Mouse (Mus musculus) mouse embryonic stem cell (cell line): ENCODE results near the gene Fam131a.
"Not testable (repeated sequence)": the region's sequence is repeated elsewhere in the genome, so short reads cannot be mapped to it uniquely, and the experiment has no call there.

Experiments
- in situ Hi-C, 2 experiments: fragments of 300-500 bp; cut with MboI; formaldehyde crosslinking; loops; 1 replicate in 1 of 2; 3 replicates in 1 of 2; pipeline ENCODE4 v1.14.3; 2019 to 2020; ENCODE audit warnings: low sequenced_read_pairs in 2 of 2, low pct_unique_long_range_greater_than_20kb in 1 of 2, mixed read lengths in 1 of 2; ENCODE audit not compliant: unreplicated experiment in 1 of 2

Fam131a gene

DNA sequence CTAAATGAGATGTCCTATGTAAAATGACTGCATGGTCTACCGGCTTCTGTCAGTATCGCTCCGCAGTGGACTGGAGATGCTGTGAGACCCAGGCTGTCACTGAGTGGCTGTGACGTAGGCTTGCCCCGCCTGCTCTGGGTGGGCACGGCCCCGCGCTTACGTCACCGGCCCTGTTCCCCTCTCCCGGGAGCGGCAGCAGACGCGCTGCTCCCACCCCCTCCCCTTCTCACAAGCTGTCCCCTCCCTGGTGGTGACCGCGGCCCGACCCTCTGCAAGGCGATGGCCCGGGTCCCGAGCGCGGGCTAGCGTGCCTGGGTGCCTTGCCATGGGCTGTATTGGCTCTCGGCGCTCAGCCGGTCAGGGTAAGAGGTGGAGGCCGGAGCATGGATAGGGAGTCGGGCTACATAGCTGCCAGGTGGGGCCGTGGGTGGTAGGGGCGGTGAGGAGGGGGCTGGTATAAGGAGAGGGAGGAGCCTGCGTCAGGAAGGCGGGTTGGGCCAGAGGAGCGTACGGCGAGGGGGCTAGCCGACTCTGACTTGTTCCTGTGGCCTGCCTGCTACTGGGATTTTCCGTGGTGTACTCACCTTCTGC lies at the start of gene Fam131a:
Gene Fam131a, plus strand, starts transcription at position 131 of the 591 bp plus-strand sequence.
- in situ Hi-C loops, result no loop called here

- in situ Hi-C loops, result loop anchor here in 1 of 2 experiments (10.0 kb wide), 1 partner anchor 139 kb away; no protein-coding TSS in a partner anchor
Observed at GRCm38 (mm10) chr16:20643911-20644310, 49.1 kb upstream of the Fam131a start.

DNA sequence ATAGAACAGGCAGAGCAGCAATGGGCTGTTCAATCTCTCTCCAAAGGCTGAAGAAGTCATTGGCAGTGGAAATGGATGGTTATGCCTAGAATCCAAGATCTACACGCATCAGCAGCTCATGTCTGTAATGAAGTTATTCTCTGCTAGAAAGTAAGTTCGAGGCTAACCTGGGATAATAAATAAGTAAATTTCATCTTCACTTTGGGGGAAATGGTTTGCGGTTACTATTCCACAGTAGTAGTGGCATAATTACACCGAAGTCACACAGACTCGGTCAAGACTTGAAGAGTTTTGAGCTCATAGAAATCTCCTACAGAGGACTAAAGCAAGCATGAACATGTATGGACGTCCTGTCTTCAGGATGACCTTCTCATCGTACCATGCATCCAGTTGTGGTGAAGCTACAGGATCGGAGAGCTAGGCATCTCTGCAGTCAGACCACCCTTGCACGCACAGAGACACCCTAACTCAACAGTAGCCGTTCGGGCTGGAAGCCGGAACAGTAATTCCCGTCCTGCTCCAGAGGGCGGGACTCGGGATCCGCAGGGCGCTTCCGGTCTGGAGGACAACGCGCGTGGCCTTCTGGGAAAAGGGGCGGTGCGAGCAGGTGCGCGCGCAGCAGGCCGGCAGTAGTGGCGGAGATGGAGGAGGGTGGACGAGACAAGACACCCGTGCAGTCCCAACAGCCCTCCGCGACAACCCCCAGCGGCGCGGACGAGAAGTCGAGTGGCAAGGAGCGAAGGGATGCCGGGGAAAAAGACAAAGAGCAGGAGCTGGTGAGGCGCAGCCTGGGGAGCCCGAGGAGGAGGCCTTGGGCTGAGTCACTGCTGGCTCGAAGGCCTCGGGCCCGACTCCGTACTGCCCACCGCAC lies 41.7 kb upstream of the Fam131a start, which contains the start of gene Psmd2:
Gene Psmd2, plus strand, starts transcription at position 577 of the 871 bp plus-strand sequence.
- in situ Hi-C loops, result no loop called here

DNA sequence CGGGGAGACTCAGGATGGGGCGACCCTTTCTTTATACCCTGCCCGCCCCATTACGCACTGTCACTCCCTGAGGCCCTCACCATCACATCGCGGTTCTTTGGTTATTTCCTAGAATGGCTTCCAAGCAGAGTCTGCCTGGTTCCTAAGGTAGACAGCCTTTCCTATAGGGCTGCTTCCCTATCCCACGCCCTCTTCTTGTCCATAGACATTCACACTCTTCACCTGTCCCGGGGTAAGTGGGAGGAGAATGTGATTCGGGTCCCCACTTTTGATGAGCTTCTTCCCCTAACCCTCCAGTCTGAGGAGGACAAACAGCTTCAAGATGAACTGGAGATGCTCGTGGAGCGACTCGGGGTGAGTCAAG lies 41.1 kb upstream of the Fam131a start:
- in situ Hi-C loops, result no loop called here

GRCm38 (mm10) chr16:20653315-20653714 lies 39.7 kb upstream of the Fam131a start:
- in situ Hi-C loops, result no loop called here

DNA sequence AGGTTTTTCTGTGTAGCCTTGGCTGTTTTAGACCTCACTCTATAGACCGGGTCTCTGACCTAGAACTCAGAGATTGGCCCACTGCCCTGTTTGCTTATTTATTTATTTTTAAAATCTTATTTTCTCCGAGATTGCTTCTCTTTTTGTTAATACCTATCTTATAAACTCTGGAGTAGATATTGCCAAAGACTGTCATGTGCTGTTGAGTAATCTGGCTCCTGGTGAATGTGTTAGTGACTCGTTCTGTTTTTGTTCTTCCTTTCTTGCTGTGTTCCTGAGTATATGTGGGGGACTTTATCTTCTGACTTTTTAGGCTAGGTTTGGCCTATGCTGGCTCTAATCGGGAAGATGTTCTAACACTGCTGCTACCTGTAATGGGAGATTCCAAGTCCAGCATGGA lies 35.4 kb upstream of the Fam131a start:
- in situ Hi-C loops, result no loop called here

GRCm38 (mm10) chr16:20668013-20668412 lies 25.0 kb upstream of the Fam131a start, which contains the start of gene Eif4g1:
TSS of gene Eif4g1 (plus strand) at chr16:20668313.
- in situ Hi-C loops, result not testable (repeated sequence)

DNA sequence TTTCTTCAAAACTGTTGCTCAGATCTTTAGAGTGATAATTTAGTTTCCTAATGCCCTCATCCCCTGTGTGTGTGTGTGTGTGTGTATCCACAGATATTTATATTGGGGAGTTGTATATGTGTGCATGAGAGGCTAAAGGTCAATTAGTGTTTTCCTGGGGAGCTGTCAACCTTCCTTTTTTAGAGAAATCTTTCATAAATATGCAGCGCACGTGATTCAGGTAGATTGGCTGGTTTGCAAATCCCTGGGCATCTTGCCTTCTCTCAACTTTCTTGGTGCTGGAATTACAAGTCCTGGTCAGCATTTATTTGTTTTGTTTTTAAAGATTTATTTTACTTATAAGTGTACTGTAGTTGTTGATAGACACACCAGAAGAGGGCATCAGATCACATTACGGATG lies 22.8 kb upstream of the Fam131a start:
- in situ Hi-C loops, result no loop called here

GRCm38 (mm10) chr16:20671886-20672285 lies 21.2 kb upstream of the Fam131a start:
- in situ Hi-C loops, result no loop called here

DNA sequence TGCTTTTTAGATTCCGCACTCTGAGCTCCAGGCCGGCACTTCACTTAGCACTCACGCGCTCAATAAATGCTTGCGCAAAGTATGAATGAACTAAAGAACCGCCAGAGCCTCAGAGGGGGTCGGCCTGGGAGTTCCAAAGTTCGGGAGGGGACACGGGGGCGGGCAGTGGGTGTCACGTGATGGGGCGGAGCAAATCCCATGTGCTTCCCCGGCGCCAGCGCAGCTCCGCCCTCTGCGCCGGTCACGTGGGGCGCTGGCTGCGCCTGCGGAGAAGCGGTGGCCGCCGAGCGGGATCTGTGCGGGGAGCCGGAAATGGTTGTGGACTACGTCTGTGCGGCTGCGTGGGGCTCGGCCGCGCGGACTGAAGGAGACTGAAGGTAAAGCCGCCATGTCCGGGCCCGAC lies 20.5 kb upstream of the Fam131a start:
- in situ Hi-C loops, result no loop called here

- in situ Hi-C loops, result no loop called here
Observed at GRCm38 (mm10) chr16:20672965-20673705, 19.9 kb upstream of the Fam131a start.

DNA sequence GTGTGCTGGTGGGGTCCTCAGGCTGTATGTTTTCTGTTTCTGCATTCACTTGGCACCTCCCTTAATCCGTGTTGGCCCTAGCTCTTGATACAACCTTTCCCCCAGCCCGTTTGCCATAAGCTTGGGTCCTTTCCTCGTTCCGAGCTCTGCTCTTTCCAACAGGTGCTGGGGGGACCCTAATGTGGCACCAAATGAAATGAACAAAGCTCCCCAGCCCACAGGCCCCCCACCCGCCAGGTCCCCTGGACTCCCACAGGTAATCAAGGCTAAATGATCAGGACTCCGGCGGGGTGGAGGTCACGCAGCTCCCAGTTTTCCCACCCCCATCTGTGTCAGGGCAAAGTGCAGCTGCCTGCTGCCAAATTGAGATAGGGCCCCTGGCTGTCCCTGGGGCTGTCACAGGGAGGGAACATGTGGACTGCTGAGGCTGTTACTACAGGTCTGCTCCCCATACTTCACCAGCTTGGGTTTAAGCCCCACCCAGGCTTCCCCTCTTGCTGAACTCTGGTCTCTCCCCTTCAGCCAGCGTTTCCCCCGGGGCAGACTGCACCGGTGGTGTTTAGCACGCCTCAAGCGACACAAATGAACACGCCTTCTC lies 19.2 kb upstream of the Fam131a start:
- in situ Hi-C loops, result no loop called here

- in situ Hi-C loops, result no loop called here
Observed at GRCm38 (mm10) chr16:20675213-20675612, 17.8 kb upstream of the Fam131a start.

DNA sequence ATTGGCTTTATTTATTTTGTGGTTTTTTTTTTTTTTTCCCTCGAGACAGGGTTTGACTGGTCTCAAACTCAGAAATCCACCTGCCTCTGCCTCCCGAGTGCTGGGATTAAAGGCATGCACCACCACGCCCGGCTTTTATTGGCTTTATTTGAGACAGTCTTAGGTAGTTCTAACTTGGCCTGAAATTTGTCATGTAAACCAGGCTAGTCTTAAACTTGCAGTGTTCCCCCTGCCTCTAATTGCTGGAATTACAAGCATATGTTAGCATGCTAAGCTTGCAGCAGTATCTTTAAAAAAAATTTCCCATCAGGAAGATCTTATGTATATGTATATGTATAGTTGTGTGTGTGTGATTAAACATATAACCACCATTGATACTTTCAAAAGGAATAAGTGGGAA lies 16.3 kb upstream of the Fam131a start:
- in situ Hi-C loops, result no loop called here

GRCm38 (mm10) chr16:20677380-20677779 lies 15.7 kb upstream of the Fam131a start:
- in situ Hi-C loops, result no loop called here

DNA sequence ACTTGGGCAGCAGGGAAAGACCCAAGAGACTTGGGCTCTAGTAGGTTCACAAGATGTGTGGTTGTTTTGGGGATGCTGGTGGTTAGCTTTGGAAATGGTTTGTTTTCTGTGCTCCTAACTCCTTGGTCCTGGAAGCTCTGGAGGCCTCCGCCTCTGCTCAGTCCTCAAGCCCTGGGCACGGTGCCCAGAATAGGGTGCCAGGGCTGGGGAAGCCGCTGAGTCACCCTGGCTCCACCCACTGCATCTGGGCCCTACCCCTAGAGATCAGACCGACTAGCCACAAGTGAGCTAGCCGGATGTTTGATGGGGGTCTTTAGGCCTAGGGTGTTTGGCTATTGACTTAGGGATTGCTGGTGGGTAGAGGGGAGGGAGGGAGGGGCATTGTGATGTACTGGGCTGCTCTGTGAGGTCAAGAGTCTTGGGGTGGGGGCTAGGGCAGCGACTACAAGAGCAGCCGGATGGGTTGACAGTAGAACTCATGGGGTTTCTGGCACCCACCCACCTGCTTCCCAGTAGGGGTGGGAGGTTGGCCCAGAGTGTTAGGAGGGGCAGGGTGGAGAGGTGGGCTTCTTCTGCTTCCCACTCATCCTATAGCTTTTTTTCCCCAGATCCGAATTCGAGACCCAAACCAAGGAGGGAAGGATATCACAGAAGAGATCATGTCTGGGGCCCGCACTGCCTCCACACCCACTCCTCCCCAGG lies 14.9 kb upstream of the Fam131a start:
- in situ Hi-C loops, result no loop called here

DNA sequence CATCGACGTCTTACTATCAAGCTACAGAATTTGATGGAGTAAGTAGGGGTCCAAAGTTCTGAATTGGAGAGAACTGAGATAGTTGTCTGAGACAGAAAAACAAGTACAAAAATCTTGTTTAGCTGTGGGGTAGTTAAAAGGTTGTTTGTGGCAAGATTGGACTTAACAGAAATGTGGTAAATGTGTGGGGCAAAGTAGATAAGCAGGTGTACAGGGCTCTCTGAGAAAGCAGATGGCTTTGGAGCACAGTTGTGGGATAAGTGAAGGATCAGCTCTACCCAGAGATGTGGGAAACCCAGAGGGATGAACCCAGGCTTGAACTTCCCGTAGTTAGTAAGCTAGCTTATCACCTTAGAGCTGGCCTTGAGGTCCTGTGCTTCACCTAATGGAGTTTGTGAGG lies 2.3 kb upstream of the Fam131a start:
- in situ Hi-C loops, result no loop called here

GRCm38 (mm10) chr16:20691617-20692016 lies 1.4 kb upstream of the Fam131a start:
- in situ Hi-C loops, result no loop called here
